Mouse (Mus musculus) kidney, embryonic 16.5 days (tissue): ENCODE measurements at regions not wholly inside any gene's neighbourhood (a gene's known extent, or its start where the extent isn't known, plus 50 kb on each side); places are given as distances from the start of the nearest gene placed in this dataset.

Experiments
- ATAC-seq: fragments of 200-750 bp; cut with Nextera tagmentation; 2 replicates; pipeline ENCODE4 v1.8.0; 2017; ENCODE audit warnings: moderate TSS enrichment; ENCODE audit not compliant: low FRiP score, low TSS enrichment
- H3K27ac ChIP-seq: fragments of 300-500 bp; sonication (generic); 2 replicates; pipeline ENCODE4 v1.5.1; 2014; ENCODE audit warnings: low read length
- H3K27me3 ChIP-seq: fragments of 300-500 bp; sonication (generic); 2 replicates; pipeline ENCODE4 v1.6.1; 2014; ENCODE audit warnings: low read length, control low read depth, mixed read lengths; ENCODE audit not compliant: insufficient read depth
- H3K36me3 ChIP-seq: fragments of 300-500 bp; sonication (generic); 2 replicates; pipeline ENCODE4 v1.6.1; 2014; ENCODE audit warnings: low read length, control low read depth, mixed read lengths; ENCODE audit not compliant: insufficient read depth
- H3K4me1 ChIP-seq: fragments of 300-500 bp; sonication (generic); 2 replicates; pipeline ENCODE4 v1.6.1; 2014; ENCODE audit warnings: low read length, control low read depth, mixed read lengths; ENCODE audit not compliant: insufficient read depth
- H3K4me2 ChIP-seq: fragments of 300-500 bp; sonication (generic); replicated peaks from 2 replicates; pipeline ENCODE4 v1.6.1; 2014; ENCODE audit warnings: low read depth, low read length
- H3K4me3 ChIP-seq: fragments of 300-500 bp; sonication (generic); 2 replicates; pipeline ENCODE4 v1.5.1; 2014; ENCODE audit warnings: mild to moderate bottlenecking, low read length
- H3K9ac ChIP-seq: fragments of 300-500 bp; sonication (generic); replicated peaks from 2 replicates; pipeline ENCODE4 v1.6.1; 2014; ENCODE audit warnings: low read length
- H3K9me3 ChIP-seq: fragments of 300-500 bp; sonication (generic); 2 replicates; pipeline ENCODE4 v1.6.1; 2016; ENCODE audit warnings: low read length, control low read depth
- WGBS: fragments of 180-500 bp; shearing (Covaris S2); extraction: QIAGEN DNeasy Blood & Tissue Kit; methylation state at CpG from one replicate; pipeline ENCODE4 v1.1.7; 2014; 5-methylcytosine and 5-hydroxymethylcytosine counted together

GRCm38 (mm10) chr8:116177946-116178345, 326.8 kb upstream of the Dynlrb2 start:
- no peaks in the 10 kb centered on the region for H3K9me3 ChIP-seq

DNA sequence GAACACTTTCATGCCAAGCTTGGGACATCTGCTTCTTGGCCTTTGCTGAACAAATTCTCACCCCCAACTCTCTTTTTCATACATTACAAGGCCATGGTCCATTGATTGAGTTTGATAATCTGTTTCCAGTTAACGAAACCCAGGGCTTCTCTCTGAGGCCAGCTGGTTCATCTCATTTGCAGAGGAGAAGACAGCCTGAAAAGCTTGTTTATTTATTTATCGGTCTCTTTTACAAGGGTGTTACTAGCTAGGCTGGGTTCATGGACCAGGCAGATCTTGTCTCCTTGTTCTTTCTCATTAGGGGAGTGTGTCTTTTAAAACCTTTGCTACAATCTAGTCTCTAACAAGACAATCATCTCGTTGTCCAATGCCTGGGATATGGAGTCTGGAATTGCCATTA, 329.9 kb upstream of the Dynlrb2 start:
- H3K27ac ChIP-seq, result no peak overlapping the region
- H3K9me3 ChIP-seq, result no peaks in the 10 kb centered on the region
- no peak for ATAC-seq
- H3K4me3 ChIP-seq, result no peak overlapping the region
- H3K4me1 ChIP-seq, result 0 out of 2 replicates have a peak, but pooled peaks cover 2% of the 10 kb centered on the region
- WGBS, result 28% methylated on average over 3 of the region's 3 CpGs
- no peak overlapping the region for H3K4me2 ChIP-seq
- H3K9ac ChIP-seq, result no peak overlapping the region
- H3K27me3 ChIP-seq, result no peaks in the 10 kb centered on the region
- H3K36me3 ChIP-seq, result no peaks in the 10 kb centered on the region

More at GRCm38 (mm10) chr8:116177946-116178345, 326.8 kb upstream of the Dynlrb2 start:
- WGBS, result 65% methylated on average over 2 of the region's 2 CpGs
- no peaks in the 10 kb centered on the region for H3K36me3 ChIP-seq
- no peak overlapping the region for H3K9ac ChIP-seq
- ATAC-seq, result no peak
- H3K4me2 ChIP-seq, result no peak overlapping the region
- H3K27ac ChIP-seq, result no peak overlapping the region
- 0 out of 2 replicates have a peak, but pooled peaks cover 2% of the 10 kb centered on the region for H3K4me1 ChIP-seq
- no peak overlapping the region for H3K4me3 ChIP-seq
- H3K27me3 ChIP-seq, result no peaks in the 10 kb centered on the region

- WGBS, result 33% methylated on average over 1 of the region's 1 CpGs
- no peaks in the 10 kb centered on the region for H3K9me3 ChIP-seq
- H3K36me3 ChIP-seq, result no peaks in the 10 kb centered on the region
- no peak overlapping the region for H3K27ac ChIP-seq
- no peak for ATAC-seq
- H3K4me1 ChIP-seq, result 0 out of 2 replicates have a peak, but pooled peaks cover 2% of the 10 kb centered on the region
- no peak overlapping the region for H3K9ac ChIP-seq
- no peaks in the 10 kb centered on the region for H3K27me3 ChIP-seq
- no peak overlapping the region for H3K4me3 ChIP-seq
- H3K4me2 ChIP-seq, result no peak overlapping the region
Measured at GRCm38 (mm10) chr8:116173961-116174360, 330.8 kb upstream of the Dynlrb2 start.

- H3K4me1 ChIP-seq, result 0 out of 2 replicates have a peak, but pooled peaks cover 4% of the 10 kb centered on the region
- no peaks in the 10 kb centered on the region for H3K27me3 ChIP-seq
- no peak overlapping the region for H3K4me2 ChIP-seq
- H3K4me3 ChIP-seq, result no peak overlapping the region
- no peak overlapping the region for H3K9ac ChIP-seq
- H3K36me3 ChIP-seq, result no peaks in the 10 kb centered on the region
- ATAC-seq, result no peak
- no peak overlapping the region for H3K27ac ChIP-seq
- WGBS, result 61% methylated on average over 4 of the region's 4 CpGs
- H3K9me3 ChIP-seq, result no peaks in the 10 kb centered on the region
Measured at GRCm38 (mm10) chr8:116167874-116168273, 336.9 kb upstream of the Dynlrb2 start.

DNA sequence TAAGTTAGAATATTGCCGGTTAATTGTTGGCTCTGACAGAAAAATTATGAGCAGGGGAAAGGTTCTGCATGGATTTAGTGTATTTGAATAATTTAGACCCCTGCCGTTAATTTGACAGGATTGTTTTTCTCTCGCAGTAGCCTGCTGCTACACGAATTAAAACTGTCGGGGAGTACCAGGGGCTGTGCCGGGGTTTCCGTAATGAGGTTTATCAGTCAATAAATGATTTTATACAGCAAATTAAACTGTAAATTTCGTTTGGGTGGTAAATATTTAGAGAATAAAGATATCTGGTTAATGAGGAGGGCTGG, 339.8 kb upstream of the Dynlrb2 start:
- Histone ChIP-seq H3K27ac (no peak overlapping the region), H3K4me1 (0 out of 2 replicates have a peak, but pooled peaks cover 4% of the 10 kb centered on the region), H3K36me3 (no peaks in the 10 kb centered on the region), H3K4me3 (no peak overlapping the region), H3K27me3 (no peaks in the 10 kb centered on the region), H3K9ac (no peak overlapping the region), H3K4me2 (no peak overlapping the region), H3K9me3 (no peaks in the 10 kb centered on the region)
- no peak for ATAC-seq
- 14% methylated on average over 8 of the region's 8 CpGs for WGBS

GRCm38 (mm10) chr8:116164190-116164988, 340.4 kb upstream of the Dynlrb2 start:
- Histone ChIP-seq H3K27me3 (no peaks in the 10 kb centered on the region), H3K36me3 (no peaks in the 10 kb centered on the region), H3K4me3 (no peak overlapping the region), H3K4me2 (no peak overlapping the region), H3K4me1 (0 out of 2 replicates have a peak, but pooled peaks cover 4% of the 10 kb centered on the region), H3K27ac (no peak overlapping the region), H3K9ac (no peak overlapping the region), H3K9me3 (no peaks in the 10 kb centered on the region)
- WGBS, result 34% methylated on average over 5 of the region's 5 CpGs
- ATAC-seq, result no peak

DNA sequence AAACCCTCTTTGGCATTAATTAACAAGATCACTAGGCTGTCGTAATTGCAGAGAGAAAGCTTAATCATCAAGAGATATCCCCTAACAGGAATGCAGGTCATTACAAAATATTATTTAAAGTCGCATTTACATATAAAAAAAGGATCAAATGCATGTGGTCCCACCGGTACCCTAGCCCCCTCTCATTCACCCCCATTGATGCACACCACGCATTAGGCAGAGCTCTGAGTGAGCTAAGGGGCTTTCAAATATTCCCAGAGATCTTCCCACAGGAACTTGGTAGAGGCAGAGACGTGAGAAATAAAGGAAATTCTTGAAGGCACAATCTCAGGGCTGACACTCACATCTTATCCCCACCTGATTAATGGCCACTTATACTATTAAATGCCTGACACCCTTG, 343.8 kb upstream of the Dynlrb2 start:
- H3K9ac ChIP-seq, result no peak overlapping the region
- H3K27me3 ChIP-seq, result no peaks in the 10 kb centered on the region
- 60% methylated on average over 5 of the region's 5 CpGs for WGBS
- H3K4me3 ChIP-seq, result no peak overlapping the region
- H3K9me3 ChIP-seq, result no peaks in the 10 kb centered on the region
- H3K4me2 ChIP-seq, result no peak overlapping the region
- H3K4me1 ChIP-seq, result 0 out of 2 replicates have a peak, but pooled peaks cover 4% of the 10 kb centered on the region
- no peak overlapping the region for H3K27ac ChIP-seq
- no peaks in the 10 kb centered on the region for H3K36me3 ChIP-seq
- no peak for ATAC-seq

DNA sequence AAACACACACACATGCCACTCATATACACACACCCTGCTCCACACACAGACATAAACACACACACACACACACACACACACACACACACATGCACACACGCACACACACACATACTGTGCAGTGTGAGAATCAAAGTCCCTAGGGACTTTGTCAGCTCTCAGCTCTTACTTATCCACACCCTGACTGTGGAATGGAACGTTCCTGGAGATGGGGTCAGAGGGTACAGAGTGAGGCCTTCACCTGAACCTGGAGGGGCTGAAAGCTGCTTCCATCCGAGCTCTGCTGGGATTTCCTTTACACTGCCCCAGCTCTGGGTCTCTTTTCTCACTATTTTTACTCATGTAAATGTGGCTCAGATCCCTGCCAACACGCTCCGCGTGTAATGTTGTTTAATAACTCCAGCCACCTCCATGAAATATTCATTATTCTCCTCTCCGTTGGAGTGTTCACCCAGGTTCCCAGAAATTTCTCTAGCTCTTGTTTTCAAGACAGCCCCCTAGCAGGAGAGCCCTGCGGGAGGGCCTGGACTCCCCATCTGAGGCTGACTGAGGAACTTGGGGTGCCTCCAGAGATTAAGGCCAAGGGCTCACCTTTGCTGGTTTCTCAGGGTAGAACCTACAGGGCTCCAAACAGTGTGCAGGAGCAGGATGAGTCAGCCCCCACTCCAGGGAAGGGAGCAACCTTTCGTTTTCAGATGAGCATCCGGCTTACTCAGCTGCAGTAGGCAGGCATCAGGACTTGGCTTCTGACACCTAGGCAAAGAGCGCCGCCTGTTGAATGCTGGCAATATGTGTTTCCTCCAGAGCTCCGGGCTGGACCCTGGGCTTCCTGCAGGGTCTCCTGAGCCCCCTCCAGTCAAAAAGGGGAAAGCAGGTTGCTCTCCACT, 360.8 kb upstream of the Dynlrb2 start:
- no peak overlapping the region for H3K4me2 ChIP-seq
- no peak overlapping the region for H3K27ac ChIP-seq
- no peaks in the 10 kb centered on the region for H3K27me3 ChIP-seq
- WGBS, result 58% methylated on average over 13 of the region's 13 CpGs
- no peak overlapping the region for H3K9ac ChIP-seq
- no peaks in the 10 kb centered on the region for H3K4me1 ChIP-seq
- no peak overlapping the region for H3K4me3 ChIP-seq
- H3K36me3 ChIP-seq, result no peaks in the 10 kb centered on the region
- H3K9me3 ChIP-seq, result no peaks in the 10 kb centered on the region
- peak; percentile 65 for ATAC-seq

- Histone ChIP-seq H3K9me3 (no peaks in the 10 kb centered on the region), H3K27ac (no peak overlapping the region), H3K4me1 (no peaks in the 10 kb centered on the region), H3K4me3 (no peak overlapping the region), H3K36me3 (no peaks in the 10 kb centered on the region), H3K27me3 (no peaks in the 10 kb centered on the region), H3K9ac (no peak overlapping the region), H3K4me2 (no peak overlapping the region)
- no peak for ATAC-seq
- 76% methylated on average over 5 of the region's 5 CpGs for WGBS
Measured at GRCm38 (mm10) chr8:116141363-116141762, 363.4 kb upstream of the Dynlrb2 start.

GRCm38 (mm10) chr8:116139934-116140333, 364.8 kb upstream of the Dynlrb2 start:
- Histone ChIP-seq H3K36me3 (no peaks in the 10 kb centered on the region), H3K9ac (no peak overlapping the region), H3K4me3 (no peak overlapping the region), H3K27ac (no peak overlapping the region), H3K27me3 (no peaks in the 10 kb centered on the region), H3K9me3 (no peaks in the 10 kb centered on the region), H3K4me1 (no peaks in the 10 kb centered on the region), H3K4me2 (no peak overlapping the region)
- WGBS, result 90% methylated on average over 1 of the region's 1 CpGs
- no peak for ATAC-seq
